Mouse (Mus musculus): ENCODE results near the gene Prox2.

Prox2 gene

DNA sequence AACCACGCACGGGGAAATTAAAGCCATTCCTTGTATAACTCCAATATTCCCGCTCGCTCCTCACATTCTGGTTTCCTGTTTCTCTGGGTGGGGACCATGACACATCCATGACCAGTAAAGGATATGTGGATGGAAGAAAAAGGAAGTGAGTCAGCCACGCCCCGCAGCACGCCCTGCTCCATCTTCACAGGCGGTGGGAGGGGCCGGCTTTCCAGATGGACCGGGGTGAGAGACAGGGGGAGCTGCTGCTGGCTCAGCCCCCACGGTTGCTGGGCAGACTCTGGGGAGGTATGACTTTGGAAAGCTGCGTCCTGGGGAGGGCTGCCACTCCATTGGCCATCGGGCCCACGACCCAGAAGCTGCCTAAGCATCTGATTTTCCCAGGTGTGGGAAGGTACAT is 16.5 kb downstream of the Prox2 start:
- peak; percentile 60 to 67 for DNase-seq (ENCODE audit: low spot score in 2 of 2)

DNA sequence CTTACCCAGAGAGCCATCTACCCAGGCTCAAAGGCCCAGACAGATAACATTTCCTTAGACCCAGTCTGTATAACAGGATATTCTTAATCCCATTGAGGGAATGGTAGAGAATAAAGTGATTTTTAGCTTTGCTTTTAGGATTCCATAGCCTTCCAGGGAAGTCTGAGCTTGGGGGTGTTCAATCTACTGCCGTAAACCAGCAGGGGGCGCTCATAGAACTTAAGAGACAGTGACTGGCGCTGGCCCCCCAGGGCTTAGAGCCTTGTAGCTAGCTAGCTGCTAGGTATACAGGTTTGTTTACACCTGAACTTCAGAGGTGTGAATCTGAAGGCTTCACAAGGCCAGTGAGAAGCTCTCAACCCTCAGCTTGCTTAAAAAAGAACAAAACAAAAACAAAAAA is 18.3 kb downstream of the Prox2 start:
- DNase-seq (ENCODE audit: low spot score in 2 of 2) = peak in 1 of 2 experiments; percentile 79

DNA sequence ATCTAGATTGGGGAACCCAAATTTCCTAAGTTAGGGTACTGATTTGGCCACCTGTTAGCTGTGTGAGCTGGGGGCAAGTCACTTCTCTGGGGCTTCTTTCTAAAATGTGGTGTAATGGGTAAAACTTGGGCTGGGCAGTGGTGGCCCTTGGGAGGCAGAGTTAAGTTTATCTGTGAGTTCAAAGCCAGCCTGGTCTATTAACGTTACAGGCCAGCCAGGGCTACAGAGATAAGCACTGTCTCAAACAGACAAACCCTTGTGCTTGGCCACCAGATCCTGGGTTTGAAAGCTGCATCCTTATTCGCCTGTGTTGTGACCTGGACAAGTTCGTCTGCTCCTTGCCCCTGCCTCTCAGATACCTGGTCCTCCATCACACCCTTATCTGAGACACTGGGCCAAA is 19.4 kb downstream of the Prox2 start:
- no peak for DNase-seq (ENCODE audit: low spot score in 2 of 2)

DNA sequence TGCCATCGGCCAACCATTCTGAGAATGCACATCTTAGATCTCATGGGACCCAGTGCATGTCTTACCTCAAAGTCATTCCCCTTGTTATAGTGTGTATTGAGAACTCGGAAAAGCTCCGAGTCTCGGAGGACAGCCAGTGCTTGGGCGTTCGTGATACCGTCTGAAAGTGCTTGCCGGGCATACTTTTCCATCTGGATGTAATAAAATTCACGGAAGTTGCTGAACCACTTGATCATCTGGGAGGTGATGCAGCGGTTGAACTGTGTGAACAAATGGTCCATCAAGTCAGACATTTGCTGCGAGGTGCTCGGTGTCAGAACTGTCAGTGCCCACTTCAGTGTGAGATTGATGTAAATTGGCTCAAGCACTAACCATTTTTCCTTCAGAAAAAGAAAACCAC is 22.7 kb downstream of the Prox2 start:
- DNase-seq (ENCODE audit: low spot score in 2 of 2) = no peak

DNA sequence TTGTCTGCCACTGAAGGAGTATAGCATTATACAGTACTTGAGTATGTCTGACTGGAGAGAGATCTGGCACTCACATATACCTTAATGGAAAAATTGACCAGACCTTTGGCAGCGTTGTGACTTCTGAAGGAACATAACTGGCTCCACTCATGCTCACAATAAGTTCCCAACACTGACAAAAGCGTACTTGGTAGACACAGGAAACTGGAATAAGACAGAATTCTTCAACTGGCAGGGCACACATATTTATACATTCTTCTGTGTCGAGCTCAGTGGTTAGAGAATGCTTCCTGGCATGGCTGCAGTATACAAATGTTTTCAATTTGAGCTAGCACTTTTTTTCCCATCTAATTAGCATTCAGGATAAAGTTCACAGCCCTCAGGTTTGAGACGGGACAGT is 25.6 kb downstream of the Prox2 start:
- DNase-seq (ENCODE audit: low spot score in 2 of 2) = no peak

DNA sequence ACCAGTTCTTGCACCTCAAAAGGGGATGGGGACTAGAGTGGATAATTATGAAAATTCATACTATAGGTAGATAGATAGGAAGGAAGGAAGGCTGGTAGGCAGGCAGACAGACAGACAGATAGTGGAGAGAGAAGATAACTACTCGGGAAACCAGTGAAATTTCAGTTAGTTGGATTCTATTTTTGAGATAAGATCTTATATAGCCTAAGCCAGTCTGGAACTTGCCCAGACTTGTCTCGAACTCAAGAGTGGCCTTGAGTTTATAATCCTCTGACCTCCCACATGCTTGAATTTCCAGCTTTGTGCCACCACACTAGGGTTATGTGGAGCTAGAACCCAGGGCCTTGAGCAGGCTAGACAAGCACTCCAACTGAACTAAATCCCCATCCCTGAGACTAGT is 26.3 kb downstream of the Prox2 start:
- DNase-seq (ENCODE audit: low spot score in 2 of 2) = no peak

DNA sequence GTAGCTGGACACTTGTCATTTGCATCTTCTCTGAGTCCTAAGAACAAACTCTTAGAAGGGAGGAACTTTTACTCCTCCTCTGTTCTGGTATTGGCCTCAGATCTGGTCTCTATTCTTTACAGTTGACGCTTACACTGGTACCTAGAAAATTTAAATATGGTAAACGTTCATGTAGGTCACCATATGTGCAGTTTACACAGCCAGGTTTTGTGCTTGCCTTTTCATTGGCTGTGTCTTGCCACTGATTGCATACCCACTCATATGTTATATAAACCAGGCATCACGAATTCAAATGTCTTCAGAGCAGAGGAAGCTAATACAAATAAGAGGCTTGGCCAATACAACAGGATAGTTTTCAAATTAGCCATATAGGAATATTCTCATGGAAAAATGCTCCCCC is 33.5 kb downstream of the Prox2 start:
- no peak for DNase-seq (ENCODE audit: low spot score in 2 of 2)

DNA sequence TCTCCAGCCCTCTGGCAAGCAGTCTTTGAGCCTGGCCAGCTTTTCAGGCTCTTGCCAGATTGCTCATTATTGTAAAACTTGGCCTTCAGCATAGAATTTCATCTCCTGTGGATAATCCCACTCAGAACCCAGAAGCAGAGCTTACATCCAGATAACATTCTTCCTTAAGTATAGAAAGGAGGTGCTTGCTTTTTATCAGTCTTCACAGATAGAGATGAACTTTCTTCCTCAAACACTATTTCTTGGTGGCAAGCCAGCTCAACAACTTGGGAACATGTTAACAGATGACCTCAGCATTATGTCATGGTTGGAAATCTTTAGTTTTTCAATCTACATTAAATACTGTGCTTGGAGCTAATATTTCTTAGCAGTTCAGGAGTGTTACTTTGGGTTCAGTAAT is 39.5 kb downstream of the Prox2 start:
- no peak for DNase-seq (ENCODE audit: low spot score in 2 of 2)

DNA sequence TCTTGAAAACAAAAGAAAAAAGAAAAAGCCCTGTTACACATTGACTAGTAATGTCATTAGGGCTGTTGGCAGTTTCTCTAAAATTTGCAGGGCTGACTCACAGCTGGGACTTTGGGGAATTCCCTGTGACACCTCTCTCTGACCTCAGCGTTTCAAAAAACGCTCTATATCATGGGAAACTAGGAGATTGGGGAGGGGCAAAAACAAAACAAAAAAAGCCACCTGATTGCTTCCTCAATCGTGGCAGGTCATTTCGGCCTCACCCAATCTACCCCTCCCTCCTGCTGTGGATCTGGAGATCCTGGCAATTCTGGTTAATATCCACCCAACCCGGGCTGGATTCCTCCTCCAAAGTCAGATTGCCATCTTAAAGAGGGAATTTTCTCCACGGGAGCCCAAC is 59.3 kb downstream of the Prox2 start:
- no peak for DNase-seq (ENCODE audit: low spot score in 2 of 2)
